Mouse (Mus musculus) forebrain, postnatal 0 days (tissue): ENCODE data around the gene Elmo3. TPM values are rescaled to one million over a fixed set of nuclear protein-coding genes. Genes with fewer than 3 reads are reported as not detected.

Experiments used
- ATAC-seq: fragments of 200-750 bp; cut with Nextera tagmentation; 2 replicates; pipeline ENCODE4 v1.8.0; 2017; ENCODE audit warnings: mild to moderate bottlenecking, moderate library complexity
- DNase-seq: peaks from one replicate; pipeline ENCODE4 v3.0.0-alpha.2; 2015
- H3K27ac ChIP-seq: fragments of 300-500 bp; sonication (generic); 2 replicates; pipeline ENCODE4 v1.5.1; 2014; ENCODE audit warnings: low read depth, mild to moderate bottlenecking, antibody characterized with exemption, low read length, moderate library complexity, mixed read lengths
- H3K27me3 ChIP-seq: fragments of 300-500 bp; sonication (generic); 2 replicates; pipeline ENCODE4 v1.6.1; 2014; ENCODE audit warnings: mild to moderate bottlenecking, low read length, mixed read lengths; ENCODE audit not compliant: insufficient read depth
- H3K36me3 ChIP-seq: fragments of 300-500 bp; sonication (generic); 2 replicates; pipeline ENCODE4 v1.6.1; 2014; ENCODE audit warnings: mild to moderate bottlenecking, moderate library complexity; ENCODE audit not compliant: insufficient read depth
- H3K4me1 ChIP-seq: fragments of 300-500 bp; sonication (generic); 2 replicates; pipeline ENCODE4 v1.6.1; 2014; ENCODE audit warnings: antibody characterized with exemption; ENCODE audit not compliant: insufficient read depth
- H3K4me2 ChIP-seq: fragments of 300-500 bp; sonication (generic); 2 replicates; pipeline ENCODE4 v1.6.1; 2014; ENCODE audit warnings: low read depth, mild to moderate bottlenecking, moderate library complexity
- H3K4me3 ChIP-seq: fragments of 300-500 bp; sonication (generic); 2 replicates; pipeline ENCODE4 v1.5.1; 2014; ENCODE audit warnings: low read depth, low read length, mixed read lengths
- H3K9ac ChIP-seq: fragments of 300-500 bp; sonication (generic); 2 replicates; pipeline ENCODE4 v1.6.1; 2014; ENCODE audit warnings: mild to moderate bottlenecking
- H3K9me3 ChIP-seq: fragments of 300-500 bp; sonication (generic); 2 replicates; pipeline ENCODE4 v1.6.1; 2016; ENCODE audit warnings: low read length
- CTCF ChIP-seq: sonication (generic); IDR thresholded peaks from 2 replicates; pipeline ENCODE4 v1.5.1; 2016; ENCODE audit warnings: antibody characterized with exemption, control low read depth, low read depth
- WGBS: fragments of 180-500 bp; shearing (Covaris S2); extraction: QIAGEN DNeasy Blood & Tissue Kit; methylation state at CpG from one replicate; pipeline ENCODE4 v1.1.7; 2014; 5-methylcytosine and 5-hydroxymethylcytosine counted together
- polyA plus RNA-seq: library from polyadenylated mRNA; unstranded; fragments of >200 nt; fragmentation: Nextera tagmentation; extraction: Ambion mirVana; gene quantifications from 2 replicates; pipeline ENCODE4 v1.2.1, GENCODE M21; 2015
- total RNA-seq: library from RNA; depleted of rRNA; stranded (reverse); fragments of >200 nt; gene quantifications from 2 replicates; pipeline ENCODE4 v1.2.3, GENCODE M21; 2014

The Elmo3 gene
- total and polyA plus RNA-seq, 2 experiments from 2014 or later = 0.86 to 1.1 TPM

- no peak overlapping the region for H3K4me3 ChIP-seq
- H3K4me1 ChIP-seq = no peaks in the 10 kb centered on the region
- ATAC-seq = no peak
- H3K27me3 ChIP-seq = peaks cover 59% of the 10 kb centered on the region
- no peaks in the 10 kb centered on the region for H3K36me3 ChIP-seq
- TF ChIP-seq CTCF = no peak
- H3K27ac ChIP-seq = no peak overlapping the region
- H3K9ac ChIP-seq = no peak overlapping the region
- WGBS = 87% methylated on average over 12 of the region's 12 CpGs
- DNase-seq = no peak
- H3K4me2 ChIP-seq = no peak overlapping the region
- no peaks in the 10 kb centered on the region for H3K9me3 ChIP-seq
Observed at GRCm38 (mm10) chr8:105261326-105261980, 43.9 kb upstream of the Elmo3 start.

GRCm38 (mm10) chr8:105263244-105263912 lies 42.0 kb upstream of the Elmo3 start:
- H3K9ac ChIP-seq = no peak overlapping the region
- whole genome bisulfite sequencing = 42% methylated on average over 16 of the region's 16 CpGs
- ATAC-seq = no peak
- no peaks in the 10 kb centered on the region for H3K9me3 ChIP-seq
- no peaks in the 10 kb centered on the region for H3K36me3 ChIP-seq
- H3K4me2 ChIP-seq = no peak overlapping the region
- H3K27ac ChIP-seq = no peak overlapping the region
- no peak overlapping the region for H3K4me3 ChIP-seq
- H3K27me3 ChIP-seq = peaks cover 64% of the 10 kb centered on the region
- H3K4me1 ChIP-seq = no peaks in the 10 kb centered on the region
- DNase-seq = no peak
- peak; percentile 34 for TF ChIP-seq CTCF

GRCm38 (mm10) chr8:105264024-105264982 lies 41.1 kb upstream of the Elmo3 start, which contains the start of the genes Tradd and Fbxl8:
TSS of gene Tradd (minus strand) at chr8:105264609.
TSS of gene Fbxl8 (plus strand) at chr8:105264648.
- Histone ChIP-seq H3K4me3 (peak within 1 kb of the TSS; percentile 61), H3K27ac (no peak within 1 kb of the TSS), H3K36me3 (no peaks in the 10 kb centered on the region), H3K27me3 (peaks cover 61% of the 10 kb centered on the region), H3K9ac (peak within 1 kb of the TSS; percentile 50), H3K9me3 (no peaks in the 10 kb centered on the region), H3K4me2 (peak within 1 kb of the TSS; percentile 63), H3K4me1 (peaks cover under 1% of the 10 kb centered on the region; the same call in 1 of the 2 replicates)
- 0 out of 2 replicates have a peak, but pooled peaks have one; percentile 13 for TF ChIP-seq CTCF
- DNase-seq (no peak), ATAC-seq (0 out of 2 replicates have a peak, but pooled peaks have one; percentile 8)
- WGBS = 2% methylated on average over 54 of the region's 54 CpGs

- H3K4me1 ChIP-seq = peaks cover 4% of the 10 kb centered on the region; the same call in 1 of the 2 replicates
- WGBS = 16% methylated on average over 10 of the region's 10 CpGs
- DNase-seq = no peak
- ATAC-seq = no peak
- H3K4me3 ChIP-seq = peak overlapping the region; percentile 61; the same call in 1 of the 2 replicates
- no peak overlapping the region for H3K27ac ChIP-seq
- no peaks in the 10 kb centered on the region for H3K9me3 ChIP-seq
- no peaks in the 10 kb centered on the region for H3K36me3 ChIP-seq
- H3K4me2 ChIP-seq = peak overlapping the region; percentile 63; the same call in 1 of the 2 replicates
- H3K27me3 ChIP-seq = peaks cover 61% of the 10 kb centered on the region
- TF ChIP-seq CTCF = no peak
- H3K9ac ChIP-seq = no peak overlapping the region
Observed at GRCm38 (mm10) chr8:105265128-105265527, 40.3 kb upstream of the Elmo3 start.

- DNase-seq = no peak
- no peak for TF ChIP-seq CTCF
Observed at GRCm38 (mm10) chr8:105266775-105267174, 38.6 kb upstream of the Elmo3 start.

GRCm38 (mm10) chr8:105268342-105269074 lies 36.9 kb upstream of the Elmo3 start:
- peak; percentile 97 for DNase-seq
- H3K4me2 ChIP-seq = peak overlapping the region; percentile 85
- peak overlapping the region; percentile 51 for H3K4me3 ChIP-seq
- ATAC-seq = peak; percentile 95
- H3K36me3 ChIP-seq = no peaks in the 10 kb centered on the region
- no peaks in the 10 kb centered on the region for H3K9me3 ChIP-seq
- H3K27me3 ChIP-seq = peaks cover 73% of the 10 kb centered on the region
- no peak overlapping the region for H3K27ac ChIP-seq
- no peak for TF ChIP-seq CTCF
- under 1% methylated on average over 65 of the region's 65 CpGs for WGBS
- peak overlapping the region; percentile 48 for H3K9ac ChIP-seq
- peaks cover 4% of the 10 kb centered on the region; the same call in 1 of the 2 replicates for H3K4me1 ChIP-seq

More at GRCm38 (mm10) chr8:105266775-105267174, 38.6 kb upstream of the Elmo3 start:
- no peak overlapping the region for H3K27ac ChIP-seq
- ATAC-seq = no peak
- 9% methylated on average over 13 of the region's 13 CpGs for WGBS
- no peaks in the 10 kb centered on the region for H3K9me3 ChIP-seq
- peaks cover 4% of the 10 kb centered on the region; the same call in 1 of the 2 replicates for H3K4me1 ChIP-seq
- no peak overlapping the region for H3K4me3 ChIP-seq
- H3K36me3 ChIP-seq = no peaks in the 10 kb centered on the region
- no peak overlapping the region for H3K4me2 ChIP-seq
- H3K9ac ChIP-seq = no peak overlapping the region
- peaks cover 64% of the 10 kb centered on the region for H3K27me3 ChIP-seq
